Mouse (Mus musculus): ENCODE data around the gene Olfr1342.

Gene Olfr1342

GRCm38 (mm10) chr4:118692412-118692973 is at the start of gene Olfr1342:
Gene Olfr1342, minus strand, starts transcription at chr4:118692756.
- no peak for DNase-seq (ENCODE audit: low spot score)

GRCm38 (mm10) chr4:118741881-118742280 is 49.3 kb upstream of the Olfr1342 start:
- no peak for DNase-seq (ENCODE audit: low spot score)

- no peak for DNase-seq (ENCODE audit: low spot score)
These were observed 48.6 kb upstream of the Olfr1342 start for GRCm38 (mm10) chr4:118740988-118741698.

- no peak for DNase-seq (ENCODE audit: low spot score)
These were observed 47.0 kb upstream of the Olfr1342 start for GRCm38 (mm10) chr4:118739574-118739973.

GRCm38 (mm10) chr4:118731875-118732274 is 39.3 kb upstream of the Olfr1342 start, which contains the start of gene Olfr1339:
Gene Olfr1339, plus strand, starts transcription at chr4:118732175.
- no peak for DNase-seq (ENCODE audit: low spot score)

- DNase-seq (ENCODE audit: low spot score): peak; percentile 7
These were observed 29.4 kb upstream of the Olfr1342 start for GRCm38 (mm10) chr4:118721742-118722483.

- DNase-seq (ENCODE audit: low spot score): no peak
These were observed 27.3 kb upstream of the Olfr1342 start, which contains the start of gene Olfr1340 for GRCm38 (mm10) chr4:118719838-118720237. Gene Olfr1340, plus strand, starts transcription at chr4:118720138.

GRCm38 (mm10) chr4:118711656-118712055 is 19.1 kb upstream of the Olfr1342 start:
- no peak for DNase-seq (ENCODE audit: low spot score)

- no peak for DNase-seq (ENCODE audit: low spot score)
These were observed 15.5 kb upstream of the Olfr1342 start for GRCm38 (mm10) chr4:118708086-118708485.

- no peak for DNase-seq (ENCODE audit: low spot score)
These were observed 10.7 kb upstream of the Olfr1342 start, which contains the start of gene Olfr1341 for GRCm38 (mm10) chr4:118703223-118703622. Gene Olfr1341, plus strand, starts transcription at chr4:118703523.

- no peak for DNase-seq (ENCODE audit: low spot score)
These were observed 1.3 kb upstream of the Olfr1342 start for GRCm38 (mm10) chr4:118693812-118694211.

- DNase-seq (ENCODE audit: low spot score): no peak
These were observed 5.5 kb downstream of the Olfr1342 start for GRCm38 (mm10) chr4:118687086-118687485.

GRCm38 (mm10) chr4:118658652-118659051 is 33.9 kb downstream of the Olfr1342 start, which contains the start of gene Olfr62:
Gene Olfr62, plus strand, starts transcription at chr4:118658952.
- no peak for DNase-seq (ENCODE audit: low spot score)

GRCm38 (mm10) chr4:118645234-118645633 is 47.3 kb downstream of the Olfr1342 start:
- peak; percentile 55 for DNase-seq (ENCODE audit: low spot score)

GRCm38 (mm10) chr4:118642346-118643190 is 50.0 kb downstream of the Olfr1342 start:
- no peak for DNase-seq (ENCODE audit: low spot score)
